Mouse (Mus musculus) gastrocnemius, postnatal 4 days (tissue): ENCODE measurements around the gene Ltbp1. TPM values are rescaled to one million over a fixed set of nuclear protein-coding genes. Genes with fewer than 3 reads are reported as not detected.

Experiments
- DNase-seq, 2 experiments: peaks; one replicate each; pipeline ENCODE4 v3.0.0; 2021 to 2022; ENCODE audit warnings: low spot score in 2 of 2, mixed read lengths in 2 of 2
- total RNA-seq, 2 experiments: library from RNA; stranded (reverse); gene quantifications; 2 replicates each; pipeline ENCODE4 v1.2.3; 2021

Gene Ltbp1
- total RNA-seq, 2 experiments from 2014 or later: 36.2 to 37.0 TPM

DNA sequence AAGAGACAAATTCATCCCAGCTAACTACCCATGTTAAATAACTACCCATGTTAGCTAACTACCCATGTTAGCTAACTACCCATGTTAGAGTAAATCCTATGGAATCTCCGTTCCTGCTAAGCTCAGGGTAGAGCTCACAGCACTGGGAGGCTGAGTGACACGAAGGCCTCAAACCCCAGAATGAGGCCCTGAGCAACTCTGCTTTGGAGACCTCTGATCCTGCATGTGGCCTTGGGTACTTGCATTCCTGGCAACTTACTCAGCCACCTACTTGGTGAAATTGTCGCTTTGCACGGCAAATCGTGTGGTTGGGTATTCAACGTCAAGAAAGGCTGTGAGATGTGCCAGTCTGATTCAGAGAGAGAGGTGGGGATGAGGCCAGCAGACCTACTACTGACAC, 50.6 kb downstream of the Ltbp1 start:
- DNase-seq: no peak

DNA sequence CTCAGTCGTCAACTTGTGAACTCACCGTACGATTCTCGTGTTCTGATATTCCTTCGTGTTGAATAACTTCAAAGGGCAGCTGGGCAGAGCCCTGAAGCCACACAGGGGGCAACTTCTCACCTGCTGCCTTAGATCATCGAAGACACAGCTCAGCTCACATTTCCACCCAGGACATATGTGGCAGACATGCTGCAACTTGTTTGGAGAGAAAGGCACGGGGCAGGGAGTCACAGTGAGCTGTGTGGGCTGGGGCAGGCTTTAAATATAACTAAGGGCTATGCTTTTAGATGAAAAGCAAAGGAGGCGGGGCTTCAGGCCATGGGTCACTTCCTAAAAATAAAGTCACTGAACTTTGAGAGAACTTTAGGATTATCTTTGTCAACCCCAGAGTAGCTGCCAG, 51.3 kb downstream of the Ltbp1 start:
- no peak for DNase-seq

DNA sequence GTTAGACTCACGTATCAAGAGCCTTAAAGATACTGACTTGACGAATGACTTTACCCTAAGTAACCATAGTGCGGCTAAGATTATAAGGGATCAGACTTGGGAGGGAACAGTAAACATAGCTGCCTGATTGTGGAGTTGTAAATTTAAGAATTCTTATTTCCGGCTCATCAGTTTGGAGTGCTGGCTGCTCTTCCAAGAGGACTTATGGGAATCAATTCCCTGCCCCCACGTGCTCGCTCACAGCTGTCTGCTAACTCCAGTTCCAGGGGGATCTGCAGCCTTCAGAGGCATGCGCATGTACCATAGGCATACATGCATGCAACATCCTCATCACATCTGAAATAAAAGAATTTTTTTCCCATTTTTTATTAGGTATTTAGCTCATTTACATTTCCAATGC, 61.0 kb downstream of the Ltbp1 start:
- DNase-seq: no peak

DNA sequence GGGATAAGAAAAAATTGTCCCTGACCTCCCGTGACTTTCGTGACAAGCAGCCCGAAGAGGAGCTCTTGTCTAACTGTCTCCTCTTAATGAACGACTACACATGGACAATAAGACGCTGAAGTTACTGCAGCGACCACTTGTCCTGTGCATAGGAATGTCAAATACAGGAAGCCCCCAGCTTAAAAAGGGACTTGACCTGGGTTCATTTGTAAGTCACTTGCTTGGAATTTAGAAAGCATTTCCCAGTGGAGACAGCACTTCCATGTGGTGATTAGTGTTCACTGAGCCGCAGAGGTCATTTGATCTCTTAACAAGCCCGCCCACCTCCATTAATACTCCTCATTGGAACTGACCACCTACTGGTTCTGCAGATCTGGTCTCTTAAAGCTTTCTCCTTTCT, 61.9 kb downstream of the Ltbp1 start:
- DNase-seq: no peak

DNA sequence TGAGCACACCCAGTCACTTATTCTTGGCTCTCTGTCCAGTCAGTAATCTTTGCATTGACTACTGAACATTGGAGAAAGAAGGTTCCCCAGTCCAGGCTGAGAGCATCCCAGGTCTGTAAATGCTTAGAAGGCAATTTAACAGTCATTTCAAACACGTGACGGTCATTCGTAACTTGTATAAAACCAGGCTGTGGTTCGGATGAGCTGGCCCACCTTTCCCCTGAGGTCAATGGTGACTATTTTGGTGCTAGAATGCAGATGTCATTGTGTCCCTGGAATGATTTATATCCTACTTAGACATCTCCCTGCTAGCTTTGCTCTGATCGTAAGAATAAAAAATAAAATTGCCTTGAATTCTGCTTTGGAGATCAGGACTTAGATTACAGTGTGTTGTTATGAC, 63.9 kb downstream of the Ltbp1 start:
- no peak for DNase-seq

DNA sequence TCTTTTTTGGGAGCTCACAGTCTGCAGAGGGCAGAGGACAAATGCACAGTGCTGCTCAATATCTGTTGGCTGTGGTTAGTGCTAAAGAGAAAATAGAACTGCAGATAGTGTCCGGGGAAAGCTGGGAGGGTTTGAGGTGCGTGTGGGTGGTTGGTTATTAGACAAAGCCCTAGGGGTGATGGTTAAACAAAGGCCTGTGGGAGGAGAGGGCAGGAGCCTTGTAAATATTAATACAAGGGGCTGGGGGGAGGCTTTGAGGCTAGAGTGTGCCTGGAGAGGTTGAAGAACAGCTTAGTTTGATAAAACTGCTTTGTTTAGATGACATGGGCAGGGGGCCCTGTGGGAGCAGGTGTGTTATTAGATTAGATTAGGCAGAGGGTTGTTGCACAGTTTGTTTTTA, 65.8 kb downstream of the Ltbp1 start:
- DNase-seq: no peak

DNA sequence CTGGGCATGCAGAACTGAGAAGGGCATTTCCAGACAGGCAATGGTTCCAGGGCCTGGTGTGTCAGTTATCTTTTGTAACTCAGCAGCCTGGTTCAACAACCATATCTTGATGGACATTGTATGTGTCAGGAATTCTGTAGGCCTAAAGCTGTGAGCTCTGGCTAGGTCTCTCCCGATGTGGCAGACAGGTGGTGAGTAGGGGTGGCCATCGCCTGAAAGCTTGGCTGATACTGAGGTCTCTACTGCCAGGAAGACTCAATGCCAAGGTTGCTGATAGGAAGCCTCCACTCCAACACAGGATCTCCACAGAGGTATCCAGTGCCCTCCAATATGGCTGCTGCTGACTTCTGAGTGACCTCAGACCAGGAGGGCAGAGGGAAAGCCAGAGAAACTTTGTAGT, 66.4 kb downstream of the Ltbp1 start:
- DNase-seq: no peak

DNA sequence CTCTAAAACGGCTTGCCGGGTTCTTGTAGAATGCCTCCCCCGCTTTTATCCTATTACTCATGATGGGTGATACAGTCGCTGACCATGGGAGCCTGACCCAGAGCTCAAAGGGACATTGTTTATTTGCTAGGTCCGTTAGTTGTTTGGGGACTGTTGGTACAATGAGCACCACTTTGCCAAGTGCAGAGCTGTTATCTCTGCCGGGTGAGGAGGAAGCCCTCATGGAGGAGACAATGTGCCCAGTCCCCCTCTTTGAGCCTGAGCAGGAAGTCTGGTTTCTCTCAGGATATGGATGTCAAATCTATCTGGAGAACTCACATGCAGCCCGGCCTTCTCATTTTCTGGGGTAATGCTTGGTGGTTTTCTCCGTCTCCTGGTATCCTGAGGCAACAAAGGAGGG, 68.5 kb downstream of the Ltbp1 start:
- DNase-seq: no peak

DNA sequence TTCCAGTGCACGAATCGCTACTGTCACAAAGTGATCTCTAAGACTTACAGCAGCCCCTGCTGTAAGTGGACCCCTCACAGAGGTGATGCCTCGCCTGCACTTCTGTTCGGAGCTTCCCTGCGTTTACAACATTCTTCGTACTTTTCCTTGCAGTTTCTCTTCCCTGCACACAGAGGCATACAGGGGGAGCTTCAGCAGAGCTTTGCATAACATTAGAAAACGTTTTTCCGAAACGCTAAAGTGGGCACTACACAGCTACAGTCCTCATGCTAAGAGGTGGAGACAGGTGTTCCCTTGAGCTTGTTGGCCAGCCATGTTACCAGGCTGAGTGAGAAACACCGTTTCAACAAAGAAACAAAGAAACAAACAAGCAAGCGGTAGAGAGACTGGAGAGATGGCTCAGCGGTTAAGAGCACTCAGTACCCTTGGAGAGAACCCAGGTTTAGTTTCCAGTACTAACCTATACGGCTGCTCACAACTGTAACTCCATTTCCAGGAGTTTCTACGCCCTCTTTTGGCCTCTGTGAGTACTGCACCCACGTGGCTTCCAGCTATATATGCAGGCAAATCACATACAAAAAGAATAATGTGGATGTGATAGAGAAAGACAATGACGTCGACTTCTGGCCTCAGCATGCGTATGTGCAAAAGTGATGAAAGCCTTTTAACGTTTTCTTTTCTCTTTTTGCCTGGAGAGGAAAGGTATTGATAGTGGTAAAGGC, 69.8 kb downstream of the Ltbp1 start:
- no peak for DNase-seq

DNA sequence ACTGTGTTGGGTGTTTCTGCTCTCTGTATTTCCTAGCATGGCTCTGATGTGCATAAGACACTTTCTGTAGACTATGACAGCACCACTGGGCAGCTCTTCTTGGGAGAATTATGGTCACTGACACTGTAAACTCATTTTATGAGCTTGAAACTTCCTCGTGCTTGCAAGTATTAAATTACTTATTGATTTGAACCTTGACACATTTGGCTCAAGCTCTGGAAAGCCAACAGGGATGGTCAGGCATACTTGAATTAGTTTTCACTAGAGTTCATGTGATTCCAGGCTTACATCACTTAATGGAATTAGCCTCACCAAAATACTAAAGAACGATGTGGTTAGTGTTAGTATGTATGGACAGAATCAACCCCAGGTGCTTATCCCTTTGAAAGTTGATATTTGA, 76.0 kb downstream of the Ltbp1 start:
- no peak for DNase-seq

DNA sequence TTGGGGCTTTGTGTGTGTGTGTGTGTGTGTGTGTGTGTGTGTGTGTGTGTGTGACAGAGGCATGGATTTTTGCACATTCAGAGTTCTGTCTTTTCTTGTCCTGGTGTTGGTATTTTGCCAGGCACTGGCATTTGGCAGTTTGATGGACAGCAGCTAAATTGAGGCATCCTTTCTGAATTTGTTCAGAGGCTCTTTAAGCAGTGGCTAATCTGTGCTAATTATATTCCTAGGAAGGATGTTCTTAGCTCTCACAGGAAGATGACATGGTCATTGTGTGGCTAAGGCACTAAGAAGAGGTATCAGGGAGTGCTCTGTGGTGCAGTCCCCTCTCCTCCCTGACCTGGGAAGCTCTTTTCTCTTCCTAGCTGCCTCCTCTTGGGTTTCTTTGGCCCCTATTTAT, 77.1 kb downstream of the Ltbp1 start:
- DNase-seq: no peak

DNA sequence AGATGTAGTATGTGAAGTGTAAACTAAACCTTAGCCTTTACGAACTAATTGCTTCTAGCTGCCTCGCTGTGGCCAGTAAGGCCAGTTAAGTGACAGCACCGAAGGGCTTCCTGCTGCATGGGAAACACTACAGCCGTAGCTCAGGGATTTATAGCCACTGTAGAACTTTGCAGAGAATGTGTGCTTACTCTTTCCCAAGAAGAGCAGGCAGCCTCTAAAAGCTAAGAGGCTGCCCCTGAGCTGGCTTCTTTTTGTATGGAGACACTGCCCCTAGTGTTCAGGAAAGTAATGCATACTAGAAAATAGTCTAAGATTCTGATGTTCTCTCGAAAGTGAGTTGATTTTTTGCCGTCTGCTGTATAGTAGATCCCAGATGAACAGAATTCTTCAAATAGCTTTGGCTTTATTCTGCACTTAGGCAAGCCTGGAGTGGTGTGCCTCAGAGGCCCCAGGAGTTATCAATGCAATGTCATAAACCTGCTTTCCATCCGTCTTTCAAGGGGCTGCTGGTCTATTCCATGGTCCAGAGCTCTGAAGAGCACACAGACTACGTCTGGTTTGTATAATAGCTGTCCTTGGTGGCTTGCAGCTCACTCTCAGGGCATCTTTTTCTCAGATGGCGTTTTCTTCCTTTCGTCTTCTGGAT, 82.1 kb downstream of the Ltbp1 start:
- DNase-seq: no peak

DNA sequence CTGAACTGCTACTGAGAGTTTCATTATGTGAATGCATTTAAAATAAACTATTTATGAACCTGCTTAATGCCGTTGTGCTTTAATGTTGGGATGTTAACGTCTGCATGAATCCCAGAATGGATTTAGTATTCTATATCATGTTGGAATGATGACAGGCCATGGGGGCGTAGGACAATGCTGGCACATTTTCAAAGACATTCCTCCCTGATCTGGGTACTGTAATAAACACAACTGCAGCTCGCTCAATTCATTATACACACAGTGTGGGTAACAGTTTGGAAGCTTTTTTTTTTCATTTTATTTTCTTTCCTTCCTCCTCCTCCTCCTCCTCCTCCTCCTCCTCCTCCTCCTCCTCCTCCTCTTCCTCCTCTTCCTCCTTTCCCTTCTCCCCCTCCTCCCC, 82.9 kb downstream of the Ltbp1 start:
- DNase-seq: no peak

DNA sequence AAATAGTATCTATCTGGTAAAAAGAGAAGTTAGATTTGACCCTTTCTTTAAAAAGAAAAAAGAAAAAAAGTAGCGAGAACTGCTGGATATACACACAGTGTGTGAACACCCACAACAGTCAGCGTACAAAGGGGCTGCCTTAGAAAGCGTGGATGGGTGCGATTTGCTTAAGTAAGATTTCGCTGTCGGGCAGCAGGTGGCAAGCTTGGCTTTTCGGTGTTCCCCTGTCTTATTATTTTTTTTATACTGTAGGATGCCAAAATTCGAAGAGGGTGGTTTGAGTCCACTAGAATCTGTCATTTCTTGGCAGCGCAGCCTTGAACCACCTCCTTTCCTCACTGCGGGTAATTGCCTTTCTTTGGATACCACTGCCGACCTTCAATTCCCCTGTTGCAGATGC, 83.4 kb downstream of the Ltbp1 start:
- DNase-seq: no peak

DNA sequence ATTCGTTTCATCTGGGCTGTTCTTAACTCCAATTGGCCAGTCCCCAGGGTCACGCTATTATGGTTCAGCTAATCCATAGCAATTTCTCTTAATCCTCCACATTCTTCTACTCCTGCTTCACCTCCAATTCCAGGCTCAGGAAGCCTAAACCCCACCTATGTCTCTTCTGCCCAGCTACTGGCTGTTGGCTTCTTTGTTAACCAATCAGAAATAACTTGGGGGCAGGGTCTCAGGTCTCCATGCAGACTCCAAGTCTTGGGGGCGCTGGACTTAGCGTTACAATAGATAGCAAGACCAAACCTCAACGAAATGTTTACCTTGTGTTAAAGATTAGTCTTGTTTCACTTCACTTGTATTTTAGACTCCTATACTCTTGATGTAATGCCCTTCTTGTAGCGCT, 85.2 kb downstream of the Ltbp1 start:
- DNase-seq: no peak

DNA sequence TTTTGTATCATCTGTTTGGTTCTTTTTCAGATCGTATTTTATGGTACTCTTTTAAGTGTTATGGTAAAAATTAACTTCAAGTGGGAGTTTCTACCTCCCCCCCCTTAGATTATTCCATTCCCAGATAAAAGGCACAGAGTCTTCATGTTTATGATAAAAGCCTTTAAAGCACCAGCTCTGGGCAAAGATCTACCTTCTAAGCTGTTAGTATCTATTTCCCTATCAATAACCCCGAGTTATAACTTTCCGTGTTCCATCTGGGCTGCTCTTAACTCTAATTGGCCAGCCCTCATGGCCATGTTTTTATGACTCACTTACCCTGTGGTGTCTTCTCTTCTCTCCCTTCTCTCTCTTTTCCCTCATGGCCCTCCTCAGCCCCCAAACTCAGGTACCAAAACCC, 88.2 kb downstream of the Ltbp1 start:
- DNase-seq: no peak

DNA sequence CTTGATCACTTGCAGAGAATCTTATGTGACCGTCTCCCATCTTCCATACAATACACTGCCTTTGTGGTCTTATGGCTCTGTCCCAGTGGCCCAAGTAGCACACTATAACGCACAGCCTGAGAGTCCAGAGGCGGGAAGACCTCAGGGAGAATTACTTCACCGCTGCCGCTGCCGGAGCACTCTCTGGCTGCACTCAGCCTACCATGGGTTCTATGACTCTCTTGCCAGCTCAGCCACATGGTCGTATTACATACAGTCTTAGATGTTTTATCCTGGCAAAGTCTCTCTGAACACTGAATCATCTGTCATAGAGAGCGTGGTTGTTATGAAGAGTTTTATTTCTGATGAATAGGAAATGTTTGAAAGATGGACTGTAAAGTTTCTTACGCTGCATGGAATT, 89.2 kb downstream of the Ltbp1 start:
- no peak for DNase-seq

DNA sequence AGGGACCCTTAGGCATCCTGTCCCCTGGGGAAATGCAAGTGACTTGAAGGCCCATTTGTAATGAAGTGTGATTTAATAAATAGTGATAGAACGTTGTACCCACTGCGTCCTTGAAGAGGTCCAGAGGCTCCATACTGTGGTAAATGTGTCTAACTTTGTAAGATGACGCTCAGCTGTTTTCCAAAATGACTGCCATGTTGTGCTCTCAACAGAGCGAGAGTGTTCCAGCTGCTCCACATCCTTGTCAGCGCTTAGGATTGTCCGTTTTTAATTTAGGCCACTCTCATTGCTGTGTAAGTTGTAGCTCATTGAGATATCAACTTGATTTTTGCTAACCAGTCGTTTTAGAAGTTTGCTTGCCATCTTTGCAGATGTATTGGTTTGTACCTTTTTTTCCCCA, 91.4 kb downstream of the Ltbp1 start:
- DNase-seq: no peak

DNA sequence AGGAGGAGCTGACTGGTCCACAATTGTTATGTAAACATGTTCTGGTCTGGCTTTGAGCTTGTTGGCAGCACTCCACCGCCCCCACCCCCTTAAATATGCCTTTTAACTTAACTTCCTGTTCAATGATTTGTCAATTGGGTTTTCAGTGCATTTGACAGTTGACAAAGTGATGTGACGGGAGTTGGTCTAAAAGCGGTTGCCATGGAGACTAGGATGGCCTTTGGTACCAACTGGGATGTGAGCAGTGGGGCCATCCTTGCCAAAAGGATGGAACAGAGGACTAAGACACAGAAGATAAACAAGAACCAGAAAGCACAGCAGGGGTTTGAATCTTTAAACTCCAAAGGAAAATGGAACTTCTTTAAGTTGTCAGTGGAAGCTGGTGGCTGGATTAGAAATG, 92.0 kb downstream of the Ltbp1 start:
- DNase-seq: no peak

DNA sequence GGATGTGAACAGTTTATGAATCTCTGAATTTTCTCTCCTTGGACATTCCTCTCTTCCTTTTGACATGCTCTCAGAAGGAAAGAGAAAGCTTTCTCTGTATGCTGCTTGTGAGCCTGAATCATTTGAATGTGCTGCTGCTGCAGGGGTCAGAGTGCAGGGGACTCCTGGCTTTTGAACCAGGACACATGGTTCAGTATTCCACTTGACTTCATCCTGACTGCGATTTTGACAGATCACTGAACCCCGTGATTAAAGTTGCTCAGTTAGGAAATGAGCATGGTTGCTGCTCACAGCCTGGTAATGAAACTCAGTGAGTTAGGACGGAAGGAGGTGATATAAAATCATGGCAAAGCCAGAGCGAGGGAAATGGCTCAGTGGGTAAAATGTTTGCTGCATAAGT, 95.8 kb downstream of the Ltbp1 start:
- DNase-seq: no peak

DNA sequence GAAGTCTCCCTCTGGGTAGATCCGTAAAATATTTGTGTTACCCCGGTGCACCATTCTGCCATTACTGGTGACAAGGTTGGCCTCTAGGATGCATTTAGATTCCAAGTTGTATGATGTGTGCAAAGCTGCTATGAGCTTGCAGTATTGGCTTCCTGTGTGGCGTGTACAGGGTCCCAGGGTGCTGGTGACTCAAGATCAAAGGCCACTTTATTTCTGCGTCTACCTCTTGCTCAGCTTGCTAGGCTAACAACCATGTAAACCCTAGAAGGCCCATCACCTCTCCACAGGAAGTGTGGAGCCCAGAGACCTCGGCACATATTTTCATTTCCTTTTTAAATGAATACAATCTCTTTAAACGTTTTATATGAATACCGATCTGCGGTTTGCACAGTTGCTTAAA, 96.6 kb downstream of the Ltbp1 start:
- no peak for DNase-seq

DNA sequence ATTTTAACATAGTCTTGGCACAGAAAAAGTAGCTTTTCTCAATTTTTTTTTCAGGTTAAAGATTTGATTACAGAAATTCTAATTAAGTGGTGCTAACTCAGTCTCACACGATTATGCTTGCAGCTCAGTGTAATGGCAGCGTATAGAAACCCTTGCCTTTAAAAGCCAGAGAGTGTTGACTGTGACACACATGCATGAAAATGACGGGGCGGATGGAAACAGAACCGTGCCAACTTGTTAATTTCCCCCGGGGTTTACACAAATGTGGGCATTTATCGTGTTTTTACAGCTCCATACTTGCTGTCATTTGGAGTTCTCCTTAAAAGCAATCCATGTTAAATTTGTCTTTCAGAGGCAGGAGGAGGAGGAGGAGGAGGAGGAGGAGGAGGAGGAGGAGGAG, 102.0 kb downstream of the Ltbp1 start:
- DNase-seq: no peak

DNA sequence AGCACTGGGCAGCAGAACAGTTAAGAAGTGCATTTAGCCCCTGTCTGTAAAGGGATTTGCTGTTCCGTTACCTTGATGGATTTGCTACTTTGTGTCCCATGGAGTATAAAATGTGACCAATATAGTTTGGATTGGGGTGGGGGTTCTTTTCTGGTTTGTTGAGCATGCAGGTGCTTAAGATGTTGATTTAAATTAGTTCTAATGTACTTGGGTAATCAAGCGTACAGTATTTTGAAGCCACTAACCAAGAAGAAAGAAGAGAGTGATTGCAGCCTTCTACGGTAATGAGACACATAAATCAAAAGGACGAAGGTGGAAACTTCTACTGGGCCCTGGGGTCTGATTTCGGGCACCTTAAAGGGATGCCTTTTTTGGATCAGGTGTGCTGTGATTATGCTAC, 102.5 kb downstream of the Ltbp1 start:
- no peak for DNase-seq
